Mouse (Mus musculus) left cerebral cortex, postnatal 14 days (tissue): ENCODE data around the gene Serpine1. TPM values are rescaled to one million over a fixed set of nuclear protein-coding genes. Genes with fewer than 3 reads are reported as not detected.

ENCODE experiments used
- DNase-seq, 2 experiments: peaks; one replicate each; pipeline ENCODE4 v3.0.0; 2021 to 2022; ENCODE audit warnings: low spot score in 2 of 2, mixed read lengths in 1 of 2
- intact Hi-C: fragments of 180-260 bp; cut with DNase I; formaldehyde crosslinking; loops from one replicate; pipeline ENCODE4 v1.15.1; 2025
- total RNA-seq, 2 experiments: library from RNA; stranded (reverse); gene quantifications; 2 replicates each; pipeline ENCODE4 v1.2.3; 2021

Serpine1 gene
- total RNA-seq, 2 experiments from 2014 or later = 0.76 to 1.3 TPM

GRCm38 (mm10) chr5:137031076-137032032, 40.7 kb downstream of the Serpine1 start:
- intact Hi-C loops = loop anchor here (5.0 kb wide), 1 partner anchor 256 kb away; the partner anchor contains the start of gene Ache
- DNase-seq = peak in 1 of 2 experiments; percentile 32

GRCm38 (mm10) chr5:137030416-137030810, 41.7 kb downstream of the Serpine1 start:
- peak; percentile 66 to 76 for DNase-seq
- intact Hi-C loops = loop anchor here (5.0 kb wide), 1 partner anchor 257 kb away; the partner anchor contains the start of gene Ache

DNA sequence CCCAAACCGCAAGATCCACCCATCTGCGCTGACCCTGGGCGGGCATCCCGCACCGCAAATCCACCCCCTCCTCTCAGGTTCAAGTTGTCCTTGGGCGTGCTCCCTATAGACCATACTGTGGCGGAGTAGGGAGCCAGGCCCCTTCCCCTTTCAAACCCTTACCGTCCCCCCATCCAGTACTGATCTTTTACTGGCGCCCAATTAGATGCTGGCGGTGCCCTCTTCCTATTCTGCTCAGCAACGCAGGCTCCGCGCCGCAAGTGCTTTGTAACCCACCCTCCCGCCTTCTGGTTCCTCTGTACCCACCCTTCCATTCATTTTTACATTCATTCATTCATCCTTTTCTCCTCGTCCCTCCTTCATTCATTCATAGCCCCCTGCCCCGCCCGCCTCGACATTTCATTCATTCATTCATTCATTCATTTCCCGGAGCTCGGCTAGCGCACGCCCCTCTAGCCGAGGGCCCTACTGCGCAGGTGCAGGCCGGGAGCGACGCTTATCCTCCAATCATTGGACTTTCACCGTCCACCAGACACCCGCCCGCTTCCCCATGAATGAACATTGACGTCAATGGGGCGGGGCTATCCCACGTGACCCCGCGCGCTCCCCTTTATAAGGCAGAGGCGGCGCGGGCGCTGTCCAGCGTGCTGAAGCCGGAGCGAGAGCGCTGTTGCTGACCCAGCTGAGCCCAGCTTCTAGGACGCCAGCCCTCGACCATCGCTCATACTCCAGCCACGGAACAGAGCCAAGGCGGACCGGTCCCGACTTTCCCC, 42.2 kb downstream of the Serpine1 start:
- intact Hi-C loops = loop anchor here (5.0 kb wide), 1 partner anchor 257 kb away; the partner anchor contains the start of gene Ache
- peak; percentile 96 to 97 for DNase-seq

DNA sequence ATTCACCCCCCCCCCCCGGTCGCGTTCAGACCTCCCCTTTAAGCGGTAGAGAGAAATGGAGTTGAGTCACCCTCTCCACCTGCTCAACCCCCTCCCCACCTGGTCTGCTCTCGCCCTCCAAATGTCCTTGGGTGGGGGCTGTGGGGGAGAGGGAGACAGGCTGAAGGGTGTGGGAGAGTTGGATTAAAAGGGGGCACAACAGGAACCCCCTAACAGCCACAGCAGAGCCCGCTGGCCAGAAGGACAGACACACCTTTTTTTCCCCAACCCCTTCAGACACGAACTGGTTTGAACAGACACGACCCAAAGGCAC, 42.8 kb downstream of the Serpine1 start:
- DNase-seq = no peak
- intact Hi-C loops = no loop called here

GRCm38 (mm10) chr5:137028561-137029272, 43.4 kb downstream of the Serpine1 start:
- DNase-seq = peak in 1 of 2 experiments; percentile 40
- intact Hi-C loops = no loop called here

DNA sequence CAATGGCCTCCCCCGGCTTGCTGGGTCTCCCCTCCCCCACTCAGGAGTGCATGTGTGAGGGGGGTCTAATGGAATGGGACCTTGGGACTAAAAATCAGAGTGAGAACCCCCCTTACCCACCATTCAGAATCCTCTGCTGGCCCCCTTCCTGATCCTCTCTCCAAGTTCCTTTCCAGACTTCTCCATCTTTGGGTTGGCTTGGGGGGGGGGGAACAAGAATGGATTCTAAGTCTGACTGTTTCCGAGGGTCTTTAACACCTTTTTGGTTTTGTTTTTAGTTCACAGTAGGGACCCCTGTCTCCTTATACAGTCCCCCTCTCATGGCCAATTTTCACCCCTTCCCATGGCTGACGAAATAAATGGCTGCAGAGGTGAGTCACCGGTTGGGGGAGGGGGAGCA, 46.0 kb downstream of the Serpine1 start, which contains the start of gene Vgf:
Gene Vgf, plus strand, starts transcription at position 301 of the 400 bp plus-strand sequence.
- intact Hi-C loops = no loop called here
- DNase-seq = no peak

DNA sequence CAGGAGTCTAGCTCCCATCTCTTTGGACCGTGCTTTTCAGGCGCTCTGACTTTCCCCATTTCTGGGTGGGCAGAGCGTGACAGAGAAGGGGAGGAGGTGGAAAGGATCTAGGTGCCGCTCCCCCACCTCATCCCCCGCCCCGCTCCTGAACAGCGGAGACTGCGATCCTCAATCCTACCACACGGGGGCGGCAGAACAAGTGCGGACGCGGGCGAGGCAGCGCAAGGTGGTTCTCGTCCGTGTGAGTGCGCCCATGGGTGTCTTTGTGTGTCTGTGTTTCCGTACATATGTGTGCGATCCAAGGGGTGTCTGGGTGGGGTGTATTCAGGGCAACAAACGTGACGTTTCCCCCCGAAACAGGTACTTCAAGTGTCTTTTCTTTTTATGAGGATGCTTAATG, 46.9 kb downstream of the Serpine1 start:
- DNase-seq = peak; percentile 77 to 84
- intact Hi-C loops = no loop called here

GRCm38 (mm10) chr5:137024318-137024717, 47.8 kb downstream of the Serpine1 start:
- no peak for DNase-seq
- intact Hi-C loops = loop anchor here (1.0 kb wide), 1 partner anchor 84 kb away; no protein-coding TSS in a partner anchor

DNA sequence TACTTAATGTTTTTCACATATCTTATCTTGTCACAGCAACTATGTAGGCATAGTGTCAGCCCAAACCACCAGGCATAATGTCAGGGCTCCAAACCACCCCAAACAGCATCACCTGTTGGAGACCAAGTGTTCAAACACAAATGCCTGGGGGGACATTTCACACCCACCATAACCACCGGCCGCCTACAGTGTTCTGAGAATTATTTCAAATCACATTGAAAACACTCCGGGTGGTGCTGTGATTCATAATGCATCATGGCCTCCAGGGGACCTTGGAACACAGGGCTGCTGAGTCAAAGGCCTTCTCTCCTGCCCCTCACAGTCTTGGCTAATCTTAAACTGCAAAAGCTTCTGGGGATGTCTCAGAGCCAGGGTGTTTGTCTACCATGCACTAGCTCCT, 56.2 kb downstream of the Serpine1 start:
- intact Hi-C loops = no loop called here
- no peak for DNase-seq

- no peak for DNase-seq
- intact Hi-C loops = no loop called here
Measured at GRCm38 (mm10) chr5:137012401-137012950, 59.6 kb downstream of the Serpine1 start.

Other genes with a start within 250 kb of the Serpine1 start
- 10 to 100 TPM; 17.2 to 20.4 TPM for gene Col26a1, start 189.1 kb downstream of the Serpine1 start, total RNA-seq
- 100 to 1,000 TPM in 1 of 2 experiments, 10 to 100 TPM in 1; 98.1 to 110 TPM for gene Ift22, start 164.1 kb downstream of the Serpine1 start, total RNA-seq
- gene Fis1, start 119.0 kb downstream of the Serpine1 start, total RNA-seq = 100 to 1,000 TPM; 233 to 242 TPM
- under 1 TPM in 1 of 2 experiments, not detected in 1; 0.17 TPM for gene Cldn15, start 105.7 kb downstream of the Serpine1 start, total RNA-seq
- 10 to 100 TPM; 32.2 to 36.5 TPM for gene Plod3, start 85.2 kb downstream of the Serpine1 start, total RNA-seq
- gene Znhit1, start 84.2 kb downstream of the Serpine1 start, total RNA-seq = 10 to 100 TPM; 79.0 to 82.7 TPM
- gene Vgf, start 45.9 kb downstream of the Serpine1 start, total RNA-seq = 100 to 1,000 TPM; 278 to 317 TPM
- gene Ap1s1, start 26.1 kb downstream of the Serpine1 start, total RNA-seq = 100 to 1,000 TPM; 235 to 257 TPM
- 1 to 10 TPM; 3.3 to 3.7 TPM for gene Trim56, start 43.9 kb upstream of the Serpine1 start, total RNA-seq
- not detected for gene Muc3, start 77.1 kb upstream of the Serpine1 start, total RNA-seq
- gene Muc3a, start 140.1 kb upstream of the Serpine1 start, total RNA-seq = 1 to 10 TPM; 3.7 to 4.0 TPM
- 10 to 100 TPM; 68.4 to 81.1 TPM for gene Ache, start 215.3 kb upstream of the Serpine1 start, total RNA-seq
- 10 to 100 TPM; 16.4 to 17.1 TPM for gene Ufsp1, start 222.4 kb upstream of the Serpine1 start, total RNA-seq
- 100 to 1,000 TPM; 167 to 176 TPM for gene Srrt, start 235.4 kb upstream of the Serpine1 start, total RNA-seq
- gene Trip6, start 242.1 kb upstream of the Serpine1 start, total RNA-seq = 1 to 10 TPM; 3.5 to 3.9 TPM